Mouse (Mus musculus) spleen, adult 2 months (tissue): ENCODE results near the gene Gm20425.

ENCODE experiments used
- CTCF ChIP-seq: fragments of 200-500 bp; IDR thresholded peaks from 2 replicates; pipeline ENCODE4 v1.5.1; 2011; ENCODE audit warnings: mild to moderate bottlenecking, inconsistent platforms; ENCODE audit not compliant: insufficient read depth, insufficient read length, insufficient replicate concordance; ENCODE audit errors: extremely low read depth
- POLR2A ChIP-seq: fragments of 200-500 bp; IDR thresholded peaks from 2 replicates; pipeline ENCODE4 v1.6.1; 2011; ENCODE audit warnings: low read depth, low read length, inconsistent platforms

DNA sequence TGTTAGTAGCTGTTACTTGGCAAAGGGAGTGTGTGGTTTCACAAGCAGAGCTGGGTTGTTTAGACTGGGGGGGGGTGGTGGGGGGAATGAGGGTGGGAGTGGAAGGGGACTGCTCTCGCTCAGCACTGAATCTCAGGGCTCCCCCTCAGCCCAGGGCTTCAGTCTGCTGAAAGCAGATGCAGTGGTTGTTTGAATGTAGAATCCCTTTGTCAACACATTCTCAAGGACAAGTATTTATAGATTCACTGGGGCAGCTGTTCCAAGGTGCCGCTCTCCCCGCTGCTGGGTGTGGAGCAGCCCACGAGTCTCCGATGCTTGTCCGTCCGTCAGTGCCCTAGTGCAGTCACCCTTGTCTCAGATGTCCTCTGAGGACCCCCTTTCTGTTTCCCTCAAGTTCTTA lies 88.8 kb downstream of the Gm20425 start:
- no peak for TF ChIP-seq CTCF
- no peak for TF ChIP-seq POLR2A
